Mouse (Mus musculus) heart, adult 2 months (tissue): Measurements from ENCODE around the gene Fut2. TPM values are rescaled to one million over a fixed set of nuclear protein-coding genes. Genes with fewer than 3 reads are reported as not detected.

Experiments
- DNase-seq, 2 experiments: peaks; one replicate each; pipeline ENCODE4 v3.0.0; 2021
- H3K27ac ChIP-seq: fragments of 200-600 bp; 2 replicates; pipeline ENCODE4 v1.8.1; 2022
- H3K27me3 ChIP-seq: fragments of 200-500 bp; 2 replicates; pipeline ENCODE4 v1.6.1; 2012; ENCODE audit warnings: mild to moderate bottlenecking, low read length, inconsistent platforms, mixed read lengths; ENCODE audit not compliant: control insufficient read depth, insufficient read depth
- H3K36me3 ChIP-seq: fragments of 200-500 bp; 2 replicates; pipeline ENCODE4 v1.6.1; 2012; ENCODE audit warnings: low read length, inconsistent platforms; ENCODE audit not compliant: control insufficient read depth, insufficient read depth
- H3K4me1 ChIP-seq: fragments of 200-500 bp; 2 replicates; pipeline ENCODE4 v1.6.1; 2011; ENCODE audit warnings: low read length; ENCODE audit not compliant: control insufficient read depth, insufficient read depth
- H3K4me3 ChIP-seq: fragments of 200-600 bp; 2 replicates; pipeline ENCODE4 v1.8.1; 2022
- H3K79me2 ChIP-seq: fragments of 200-500 bp; replicated peaks from 2 replicates; pipeline ENCODE4 v1.6.1; 2012; ENCODE audit warnings: mild to moderate bottlenecking, inconsistent platforms, low read length, moderate library complexity, mixed read lengths; ENCODE audit not compliant: control insufficient read depth, insufficient read depth
- H3K9ac ChIP-seq: fragments of 200-500 bp; 2 replicates; pipeline ENCODE4 v1.6.1; 2012; ENCODE audit warnings: low read depth, mild to moderate bottlenecking, control low read depth, inconsistent platforms, low read length, mixed read lengths
- CTCF ChIP-seq: fragments of 200-600 bp; IDR thresholded peaks from 2 replicates; pipeline ENCODE4 v1.8.1; 2022; ENCODE audit warnings: antibody characterized with exemption, mild to moderate bottlenecking, moderate library complexity
- EP300 ChIP-seq: fragments of 200-500 bp; IDR thresholded peaks from 2 replicates; pipeline ENCODE4 v1.6.1; 2011; ENCODE audit warnings: low read depth, low read length, control low read depth; ENCODE audit not compliant: insufficient read depth
- POLR2A ChIP-seq: fragments of 200-500 bp; IDR thresholded peaks from 2 replicates; pipeline ENCODE4 v1.6.1; 2011; ENCODE audit warnings: mild to moderate bottlenecking, low read depth, low read length, control low read depth; ENCODE audit not compliant: insufficient read depth
- whole genome bisulfite sequencing: fragments of 180-500 bp; shearing (Covaris S2); methylation state at CpG from one replicate; pipeline ENCODE4 v1.1.7; 2018; 5-methylcytosine and 5-hydroxymethylcytosine counted together
- intact Hi-C: fragments of 180-260 bp; cut with DNase I; formaldehyde crosslinking; loops from one replicate; pipeline ENCODE4 v1.15.1; 2025
- polyA plus RNA-seq: library from polyadenylated mRNA; depleted of rRNA; stranded (reverse); fragments of >200 nt; gene quantifications from 2 replicates; pipeline ENCODE4 v1.2.3, GENCODE M21; 2012
- total RNA-seq, 2 experiments: library from RNA; stranded (reverse); gene quantifications; 2 replicates each; pipeline ENCODE4 v1.2.3; 2021

Fut2 gene
- total and polyA plus RNA-seq, 3 experiments: 0.50 to 1.1 (median 0.60) TPM

- no peak for DNase-seq
- 91% methylated on average over 50 of the region's 50 CpGs for WGBS
- H3K36me3 ChIP-seq: no peaks in the 10 kb centered on the region
- no peak within 1 kb of the TSS for H3K27ac ChIP-seq
- H3K9ac ChIP-seq: no peak within 1 kb of the TSS
- intact Hi-C loops: no loop called here
- H3K4me3 ChIP-seq: no peak within 1 kb of the TSS
- TF ChIP-seq POLR2A: no peak
- H3K27me3 ChIP-seq: no peaks in the 10 kb centered on the region
- H3K79me2 ChIP-seq: no peaks in the 10 kb centered on the region
- peaks cover 1% of the 10 kb centered on the region; the same call in 1 of the 2 replicates for H3K4me1 ChIP-seq
Observed at GRCm38 (mm10) chr7:45693921-45694591, 27.9 kb upstream of the Fut2 start, which contains the start of gene Sec1. TSS of gene Sec1 (minus strand) at chr7:45694402.

- H3K9ac ChIP-seq: no peak overlapping the region
- intact Hi-C loops: no loop called here
- H3K4me3 ChIP-seq: no peak overlapping the region
- WGBS: 76% methylated on average over 2 of the region's 2 CpGs
- no peak overlapping the region for H3K27ac ChIP-seq
- TF ChIP-seq CTCF (no peak), POLR2A (no peak), EP300 (no peak)
- no peaks in the 10 kb centered on the region for H3K79me2 ChIP-seq
- no peaks in the 10 kb centered on the region for H3K27me3 ChIP-seq
- H3K36me3 ChIP-seq: no peaks in the 10 kb centered on the region
- peaks cover 1% of the 10 kb centered on the region; the same call in 1 of the 2 replicates for H3K4me1 ChIP-seq
- no peak for DNase-seq
Observed at GRCm38 (mm10) chr7:45692364-45692763, 26.2 kb upstream of the Fut2 start.

GRCm38 (mm10) chr7:45689800-45690199 lies 23.6 kb upstream of the Fut2 start:
- H3K79me2 ChIP-seq: no peaks in the 10 kb centered on the region
- H3K27me3 ChIP-seq: no peaks in the 10 kb centered on the region
- 14% methylated on average over 11 of the region's 11 CpGs for WGBS
- no peak overlapping the region for H3K9ac ChIP-seq
- no peak overlapping the region for H3K27ac ChIP-seq
- intact Hi-C loops: loop anchor here (10.0 kb wide), 1 partner anchor 135 kb away; the partner anchor contains the start of gene Hsd17b14
- no peaks in the 10 kb centered on the region for H3K36me3 ChIP-seq
- TF ChIP-seq POLR2A: no peak
- no peak for TF ChIP-seq EP300
- no peak for TF ChIP-seq CTCF
- H3K4me1 ChIP-seq: peaks cover 1% of the 10 kb centered on the region; the same call in 1 of the 2 replicates
- H3K4me3 ChIP-seq: no peak overlapping the region
- no peak for DNase-seq

DNA sequence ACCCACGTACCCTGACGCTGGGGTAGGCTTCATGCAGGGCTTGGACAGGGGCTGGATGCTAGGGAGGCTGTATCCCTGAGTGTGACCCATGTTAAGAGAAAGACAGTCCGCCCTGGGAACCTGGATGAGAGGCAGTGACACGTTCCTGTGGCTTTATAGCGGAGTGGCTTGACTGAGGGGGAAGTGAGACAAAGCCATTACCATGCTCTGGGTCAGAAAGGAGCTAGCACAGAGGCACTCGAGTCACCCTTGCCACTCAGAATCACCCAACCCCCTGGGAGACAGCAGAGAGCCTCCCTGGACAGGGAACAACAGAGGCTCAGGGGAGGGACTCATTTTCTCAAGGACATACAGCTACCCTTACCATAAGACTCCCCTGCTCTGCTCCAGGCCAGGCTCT lies 22.9 kb upstream of the Fut2 start:
- Histone ChIP-seq H3K4me1 (peaks cover 1% of the 10 kb centered on the region; the same call in 1 of the 2 replicates), H3K36me3 (no peaks in the 10 kb centered on the region), H3K27me3 (no peaks in the 10 kb centered on the region), H3K79me2 (no peaks in the 10 kb centered on the region), H3K27ac (no peak overlapping the region), H3K4me3 (no peak overlapping the region), H3K9ac (no peak overlapping the region)
- DNase-seq: no peak
- 80% methylated on average over 6 of the region's 6 CpGs for WGBS
- TF ChIP-seq CTCF (no peak), EP300 (no peak), POLR2A (no peak)
- intact Hi-C loops: loop anchor here (10.0 kb wide), 1 partner anchor 134 kb away; the partner anchor contains the start of gene Hsd17b14

GRCm38 (mm10) chr7:45686841-45687240 lies 20.6 kb upstream of the Fut2 start:
- WGBS: 46% methylated on average over 3 of the region's 3 CpGs
- TF ChIP-seq EP300 (no peak), POLR2A (no peak), CTCF (no peak)
- H3K27ac ChIP-seq: no peak overlapping the region
- H3K4me1 ChIP-seq: peaks cover 3% of the 10 kb centered on the region
- intact Hi-C loops: loop anchor here (10.0 kb wide), 1 partner anchor 132 kb away; the partner anchor contains the start of gene Hsd17b14
- H3K9ac ChIP-seq: no peak overlapping the region
- H3K4me3 ChIP-seq: no peak overlapping the region
- no peaks in the 10 kb centered on the region for H3K36me3 ChIP-seq
- no peak for DNase-seq
- no peaks in the 10 kb centered on the region for H3K79me2 ChIP-seq
- H3K27me3 ChIP-seq: no peaks in the 10 kb centered on the region

DNA sequence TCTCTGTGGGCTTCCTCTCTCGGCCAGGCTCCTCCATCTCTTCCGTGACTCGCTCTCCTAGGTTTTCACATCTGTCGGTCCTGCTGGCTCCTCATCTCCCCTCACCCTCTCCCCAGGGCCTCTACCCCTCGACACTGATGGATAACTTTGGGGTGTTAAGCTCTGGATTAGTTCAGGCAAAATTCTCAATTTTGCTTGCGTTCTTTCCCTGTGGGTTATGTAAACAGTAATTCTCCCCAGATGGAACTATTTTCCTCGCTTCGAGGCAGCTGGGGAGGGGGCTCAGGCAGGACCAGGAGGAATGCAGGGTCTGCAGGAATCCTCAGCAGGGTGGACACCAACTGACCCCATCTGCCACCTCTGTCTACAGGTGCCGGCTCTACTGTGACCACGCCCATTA lies 19.6 kb upstream of the Fut2 start:
- no peak overlapping the region for H3K4me3 ChIP-seq
- H3K36me3 ChIP-seq: no peaks in the 10 kb centered on the region
- intact Hi-C loops: loop anchor here (10.0 kb wide), 1 partner anchor 131 kb away; the partner anchor contains the start of gene Hsd17b14
- no peak overlapping the region for H3K27ac ChIP-seq
- no peak for TF ChIP-seq POLR2A
- no peak for TF ChIP-seq EP300
- TF ChIP-seq CTCF: no peak
- WGBS: 81% methylated on average over 10 of the region's 10 CpGs
- DNase-seq: no peak
- no peaks in the 10 kb centered on the region for H3K79me2 ChIP-seq
- peaks cover 10% of the 10 kb centered on the region for H3K4me1 ChIP-seq
- no peak overlapping the region for H3K9ac ChIP-seq
- H3K27me3 ChIP-seq: no peaks in the 10 kb centered on the region
